ENCODE assay signal across 8 mouse cellular contexts in the genomic region with DNA sequence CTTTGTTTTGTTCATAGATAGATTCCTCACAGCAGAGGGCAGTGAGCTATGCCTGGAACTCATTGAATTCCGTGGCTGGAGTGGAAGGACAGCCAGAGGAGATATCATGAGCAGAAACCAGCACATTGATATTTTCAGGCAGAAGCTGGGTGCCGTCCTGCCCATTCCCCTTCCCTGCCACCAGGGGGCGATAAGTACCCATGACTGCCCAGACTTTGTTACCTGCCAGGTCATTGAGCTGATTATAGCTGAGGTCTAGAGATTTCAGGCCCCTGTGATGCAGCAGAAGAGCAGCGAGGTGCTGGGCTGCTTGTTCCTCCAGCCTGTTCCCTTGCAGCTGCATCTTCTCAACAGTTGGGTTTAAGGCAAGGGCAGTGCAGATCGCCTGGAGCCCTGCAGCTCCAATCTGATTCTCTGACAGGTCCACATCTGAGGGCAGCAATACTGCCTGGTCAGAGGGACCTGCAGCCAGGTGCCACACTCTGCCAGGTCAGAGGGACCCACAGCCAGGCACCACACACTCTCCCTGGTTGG. TPM values are rescaled to one million over a fixed set of nuclear protein-coding genes. Genes with fewer than 3 reads are reported as not detected.
DNase-seq lines count a peak whose midpoint lies in the region; ATAC-seq and TF ChIP-seq lines count a peak whose summit lies in the region.

No protein-coding gene starts in this region.

- H3K36me3 ChIP-seq in C2C12 (ENCODE audit: control insufficient read depth, insufficient read depth) = no peaks in the 10 kb centered on the region
- H3K36me3 ChIP-seq in embryonic facial prominence, embryonic 11.5 days (replicated peaks; ENCODE audit: control insufficient read depth, insufficient read depth, low read depth, low read length) = no peaks in the 10 kb centered on the region
- no peaks in the 10 kb centered on the region for H3K36me3 ChIP-seq in kidney, embryonic 15.5 days
- H3K36me3 ChIP-seq in liver, adult 2 months (ENCODE audit: control insufficient read depth, insufficient read depth, low read length) = no peaks in the 10 kb centered on the region
- H3K36me3 ChIP-seq in midbrain, postnatal 0 days (ENCODE audit: insufficient read depth, low read length) = no peaks in the 10 kb centered on the region
- no peaks in the 10 kb centered on the region for H3K36me3 ChIP-seq in splenic B cell, adult 2 months (ENCODE audit: control insufficient read depth, insufficient read depth, low read length, poor library complexity, severe bottlenecking)

- 0 out of 2 replicates have a peak overlapping the region, but pooled peaks have one; percentile 11 for H3K4me2 ChIP-seq in embryonic facial prominence, embryonic 11.5 days (ENCODE audit: low read depth, low read length)
- peak overlapping the region; percentile 52 for H3K4me2 ChIP-seq in kidney, embryonic 15.5 days
- no peak overlapping the region for H3K4me2 ChIP-seq in midbrain, postnatal 0 days (ENCODE audit: low read depth, low read length, poor library complexity, severe bottlenecking)

- ATAC-seq in embryonic facial prominence, embryonic 11.5 days (replicated peaks; ENCODE audit: insufficient number of reproducible peaks, low FRiP score, low TSS enrichment, low read depth) = 0 out of 2 replicates have a peak, but pooled peaks have one; percentile 6
- no peak for ATAC-seq in kidney, embryonic 15.5 days (replicated peaks; ENCODE audit: low FRiP score)
- ATAC-seq in midbrain, postnatal 0 days (ENCODE audit: low FRiP score) = no peak

- no peak overlapping the region for H3K9ac ChIP-seq in embryonic facial prominence, embryonic 11.5 days (replicated peaks; ENCODE audit: low read length)
- H3K9ac ChIP-seq in kidney, embryonic 15.5 days = no peak overlapping the region
- no peak overlapping the region for H3K9ac ChIP-seq in liver, adult 2 months (ENCODE audit: low read depth, low read length)
- no peak overlapping the region for H3K9ac ChIP-seq in midbrain, postnatal 0 days (replicated peaks; ENCODE audit: low read length, poor library complexity, severe bottlenecking)

- H3ac ChIP-seq in C2C12 (ENCODE audit: control insufficient read depth, insufficient read length, low read depth) = no peak overlapping the region

- WGBS in embryonic facial prominence, embryonic 11.5 days = under 1% methylated on average over 5 of the region's 5 CpGs
- 1% methylated on average over 5 of the region's 5 CpGs for WGBS in kidney, embryonic 15.5 days
- 5% methylated on average over 5 of the region's 5 CpGs for WGBS in liver, adult 2 months
- WGBS in midbrain, postnatal 0 days = 1% methylated on average over 5 of the region's 5 CpGs

- H3K79me3 ChIP-seq in C2C12 (ENCODE audit: low read depth) = no peaks in the 10 kb centered on the region

- no peak overlapping the region for H3K27ac ChIP-seq in embryonic facial prominence, embryonic 11.5 days (replicated peaks; ENCODE audit: low read depth, low read length)
- peak overlapping the region; percentile 75 for H3K27ac ChIP-seq in kidney, embryonic 15.5 days
- H3K27ac ChIP-seq in liver, adult 2 months (replicated peaks; ENCODE audit: insufficient read depth, low read depth, low read length) = no peak overlapping the region
- no peak overlapping the region for H3K27ac ChIP-seq in midbrain, postnatal 0 days (ENCODE audit: low read depth, low read length)

- TF ChIP-seq CTCF in C2C12 (IDR thresholded peaks at IDR 0.05; ENCODE audit: control insufficient read depth, insufficient read depth, insufficient read length) = peak; percentile 91
- peak; percentile 99 for TF ChIP-seq CTCF in liver, adult 2 months (IDR thresholded peaks at IDR 0.05; ENCODE audit: low read depth, low read length)
- TF ChIP-seq CTCF in midbrain, postnatal 0 days (IDR thresholded peaks at IDR 0.05) = peak; percentile 98

- no peak overlapping the region for H3K4me3 ChIP-seq in C2C12 (ENCODE audit: insufficient read depth, poor library complexity, severe bottlenecking)
- H3K4me3 ChIP-seq in embryonic facial prominence, embryonic 11.5 days (ENCODE audit: low read depth, low read length) = no peak overlapping the region
- no peak overlapping the region for H3K4me3 ChIP-seq in kidney, embryonic 15.5 days (replicated peaks)
- no peak overlapping the region for H3K4me3 ChIP-seq in liver, adult 2 months (ENCODE audit: insufficient read depth, low read depth, low read length)
- H3K4me3 ChIP-seq in midbrain, postnatal 0 days (ENCODE audit: low read depth, low read length) = no peak overlapping the region

- no peaks in the 10 kb centered on the region for H3K79me2 ChIP-seq in C2C12 (ENCODE audit: control insufficient read depth, insufficient read depth)
- H3K79me2 ChIP-seq in liver, adult 2 months (ENCODE audit: control insufficient read depth, insufficient read depth, low read length) = no peaks in the 10 kb centered on the region

- no peak for TF ChIP-seq POLR2A in liver, adult 2 months (IDR thresholded peaks at IDR 0.05; ENCODE audit: extremely low read depth, insufficient read depth, low read length)

- no peaks in the 10 kb centered on the region for H3K27me3 ChIP-seq in C2C12 (ENCODE audit: control insufficient read depth, insufficient read depth, insufficient read length)
- H3K27me3 ChIP-seq in embryonic facial prominence, embryonic 11.5 days (ENCODE audit: control insufficient read depth, insufficient read depth, low read length) = peaks cover 4% of the 10 kb centered on the region; the same call in 1 of the 2 replicates
- peaks cover 8% of the 10 kb centered on the region for H3K27me3 ChIP-seq in kidney, embryonic 15.5 days
- H3K27me3 ChIP-seq in liver, adult 2 months (ENCODE audit: control insufficient read depth, insufficient read depth, low read length) = 0 out of 2 replicates have a peak, but pooled peaks cover 2% of the 10 kb centered on the region
- H3K27me3 ChIP-seq in midbrain, postnatal 0 days (ENCODE audit: insufficient read depth, low read length) = peaks cover 5% of the 10 kb centered on the region; the same call in 1 of the 2 replicates
- H3K27me3 ChIP-seq in splenic B cell, adult 2 months (ENCODE audit: control insufficient read depth, insufficient read depth, low read length, poor library complexity, severe bottlenecking) = no peaks in the 10 kb centered on the region

- H3K4me1 ChIP-seq in embryonic facial prominence, embryonic 11.5 days (ENCODE audit: control insufficient read depth, insufficient read depth, low read length) = peaks cover 8% of the 10 kb centered on the region; the same call in 1 of the 2 replicates
- peaks cover 58% of the 10 kb centered on the region for H3K4me1 ChIP-seq in kidney, embryonic 15.5 days
- H3K4me1 ChIP-seq in liver, adult 2 months (ENCODE audit: control insufficient read depth, insufficient read depth, low read length) = peaks cover 3% of the 10 kb centered on the region; the same call in 1 of the 2 replicates
- H3K4me1 ChIP-seq in midbrain, postnatal 0 days (ENCODE audit: insufficient read depth, low read length) = peaks cover 12% of the 10 kb centered on the region; the same call in 1 of the 2 replicates

- no peaks in the 10 kb centered on the region for H3K9me3 ChIP-seq in embryonic facial prominence, embryonic 11.5 days (replicated peaks; ENCODE audit: control insufficient read depth, low read length)
- no peaks in the 10 kb centered on the region for H3K9me3 ChIP-seq in kidney, embryonic 15.5 days (replicated peaks)
- no peaks in the 10 kb centered on the region for H3K9me3 ChIP-seq in midbrain, postnatal 0 days (ENCODE audit: low read length)

- peak; percentile 72 for DNase-seq in adrenal gland, postnatal 25 days
- DNase-seq in embryonic facial prominence, embryonic 11.5 days (ENCODE audit: low spot score) = peak; percentile 82
- peak; percentile 34 to 72 for DNase-seq in heart, adult 9 months (ENCODE audit: low spot score in 2 of 2)
- peak; percentile 33 for DNase-seq in liver, adult 2 months (ENCODE audit: extremely low read depth, low read depth, low spot score)
- peak; percentile 61 for DNase-seq in midbrain, postnatal 0 days (ENCODE audit: low spot score)
- peak; percentile 78 for DNase-seq in splenic B cell, adult 2 months (ENCODE audit: low read depth, low spot score)

RNA-seq across cellular contexts. Expression of a gene that starts 3.0 kb away (rescaled TPM):
- 0.06 TPM for polyA plus RNA-seq in C2C12 (2012; fragmentation: generic; extraction: Trizol)
- 0.12 TPM in 1 of 2 replicates, not detected in the other for total RNA-seq in adrenal gland, postnatal 25 days (2021)
- 0.15 TPM in 1 of 2 replicates, not detected in the other for polyA plus RNA-seq in embryonic facial prominence, embryonic 11.5 days (2014; fragmentation: Nextera tagmentation; extraction: Ambion mirVana)
- 0.23 and 0.24 TPM in 2 replicates for polyA plus RNA-seq in kidney, embryonic 15.5 days (2015; fragmentation: Nextera tagmentation; extraction: Ambion mirVana)
- total RNA-seq in liver, adult 2 months (2014; rRNA removed) = not detected in 2 replicates
- not detected in 2 replicates for polyA plus RNA-seq in liver, adult 2 months (2012; rRNA removed)
- 1.1 and 2.9 TPM in 2 replicates for total RNA-seq in midbrain, postnatal 0 days (2014; rRNA removed)
- 2.1 and 2.5 TPM in 2 replicates for polyA plus RNA-seq in midbrain, postnatal 0 days (2015; fragmentation: Nextera tagmentation; extraction: Ambion mirVana)

RNA-seq across cellular contexts. Expression of a gene that starts 3.7 kb away (rescaled TPM):
- polyA plus RNA-seq in C2C12 (2012; fragmentation: generic; extraction: Trizol) = 1.9 TPM
- total RNA-seq in adrenal gland, postnatal 25 days (2021) = 0.61 and 0.76 TPM in 2 replicates
- 0.20 and 0.31 TPM in 2 replicates for polyA plus RNA-seq in embryonic facial prominence, embryonic 11.5 days (2014; fragmentation: Nextera tagmentation; extraction: Ambion mirVana)
- 0.82 and 1.2 TPM in 2 replicates for polyA plus RNA-seq in kidney, embryonic 15.5 days (2015; fragmentation: Nextera tagmentation; extraction: Ambion mirVana)
- under 0.01 TPM in 1 of 2 replicates, not detected in the other for total RNA-seq in liver, adult 2 months (2014; rRNA removed)
- polyA plus RNA-seq in liver, adult 2 months (2012; rRNA removed) = 0.12 TPM in 1 of 2 replicates, not detected in the other
- 1.1 and 2.6 TPM in 2 replicates for total RNA-seq in midbrain, postnatal 0 days (2014; rRNA removed)
- 2.9 TPM in 2 replicates for polyA plus RNA-seq in midbrain, postnatal 0 days (2015; fragmentation: Nextera tagmentation; extraction: Ambion mirVana)

RNA-seq across cellular contexts. Expression of a gene that starts 25.0 kb away (rescaled TPM):
- 1.4 TPM for polyA plus RNA-seq in C2C12 (2012; fragmentation: generic; extraction: Trizol)
- 8.0 and 14.9 TPM in 2 replicates for total RNA-seq in adrenal gland, postnatal 25 days (2021)
- 0.59 and 2.3 TPM in 2 replicates for polyA plus RNA-seq in embryonic facial prominence, embryonic 11.5 days (2014; fragmentation: Nextera tagmentation; extraction: Ambion mirVana)
- 8.6 and 10.3 TPM in 2 replicates for polyA plus RNA-seq in kidney, embryonic 15.5 days (2015; fragmentation: Nextera tagmentation; extraction: Ambion mirVana)
- 0.74 TPM in 2 replicates for total RNA-seq in liver, adult 2 months (2014; rRNA removed)
- 1.9 and 5.3 TPM in 2 replicates for polyA plus RNA-seq in liver, adult 2 months (2012; rRNA removed)
- 69.7 and 76.6 TPM in 2 replicates for total RNA-seq in midbrain, postnatal 0 days (2014; rRNA removed)
- polyA plus RNA-seq in midbrain, postnatal 0 days (2015; fragmentation: Nextera tagmentation; extraction: Ambion mirVana) = 45.7 and 46.5 TPM in 2 replicates

RNA-seq across cellular contexts. Expression of a gene that starts 27.1 kb away (rescaled TPM):
- 55.7 TPM for polyA plus RNA-seq in C2C12 (2012; fragmentation: generic; extraction: Trizol)
- total RNA-seq in adrenal gland, postnatal 25 days (2021) = 40.7 and 44.1 TPM in 2 replicates
- 47.6 and 50.0 TPM in 2 replicates for polyA plus RNA-seq in embryonic facial prominence, embryonic 11.5 days (2014; fragmentation: Nextera tagmentation; extraction: Ambion mirVana)
- 51.9 and 55.2 TPM in 2 replicates for polyA plus RNA-seq in kidney, embryonic 15.5 days (2015; fragmentation: Nextera tagmentation; extraction: Ambion mirVana)
- total RNA-seq in liver, adult 2 months (2014; rRNA removed) = 15.1 and 18.8 TPM in 2 replicates
- 47.9 and 49.2 TPM in 2 replicates for polyA plus RNA-seq in liver, adult 2 months (2012; rRNA removed)
- total RNA-seq in midbrain, postnatal 0 days (2014; rRNA removed) = 59.3 and 65.5 TPM in 2 replicates
- 57.1 and 64.1 TPM in 2 replicates for polyA plus RNA-seq in midbrain, postnatal 0 days (2015; fragmentation: Nextera tagmentation; extraction: Ambion mirVana)

RNA-seq across cellular contexts. Expression of a gene that starts 49.5 kb away (rescaled TPM):
- 69.0 TPM for polyA plus RNA-seq in C2C12 (2012; fragmentation: generic; extraction: Trizol)
- 70.0 and 74.9 TPM in 2 replicates for total RNA-seq in adrenal gland, postnatal 25 days (2021)
- 68.5 and 77.7 TPM in 2 replicates for polyA plus RNA-seq in embryonic facial prominence, embryonic 11.5 days (2014; fragmentation: Nextera tagmentation; extraction: Ambion mirVana)
- polyA plus RNA-seq in kidney, embryonic 15.5 days (2015; fragmentation: Nextera tagmentation; extraction: Ambion mirVana) = 83.3 and 96.0 TPM in 2 replicates
- total RNA-seq in liver, adult 2 months (2014; rRNA removed) = 39.0 and 53.0 TPM in 2 replicates
- 83.5 and 96.7 TPM in 2 replicates for polyA plus RNA-seq in liver, adult 2 months (2012; rRNA removed)
- total RNA-seq in midbrain, postnatal 0 days (2014; rRNA removed) = 221 and 264 TPM in 2 replicates
- 94.0 and 104 TPM in 2 replicates for polyA plus RNA-seq in midbrain, postnatal 0 days (2015; fragmentation: Nextera tagmentation; extraction: Ambion mirVana)
